Mouse (Mus musculus) small intestine, adult 2 months (tissue): ENCODE measurements at regions not wholly inside any gene's neighbourhood (a gene's known extent, or its start where the extent isn't known, plus 50 kb on each side); places are given as distances from the start of the nearest gene placed in this dataset.

Experiments
- CTCF ChIP-seq: fragments of 200-500 bp; IDR thresholded peaks from 2 replicates; pipeline ENCODE4 v1.5.1; 2012; ENCODE audit warnings: low read depth, mild to moderate bottlenecking, control low read depth, inconsistent platforms, low read length, moderate library complexity, mixed read lengths; ENCODE audit not compliant: insufficient replicate concordance, insufficient read length; ENCODE audit errors: extremely low read depth
- POLR2A ChIP-seq: fragments of 200-500 bp; IDR thresholded peaks from 2 replicates; pipeline ENCODE4 v1.6.1; 2012; ENCODE audit warnings: low read depth, mild to moderate bottlenecking, control low read depth, inconsistent platforms, low read length, moderate library complexity

DNA sequence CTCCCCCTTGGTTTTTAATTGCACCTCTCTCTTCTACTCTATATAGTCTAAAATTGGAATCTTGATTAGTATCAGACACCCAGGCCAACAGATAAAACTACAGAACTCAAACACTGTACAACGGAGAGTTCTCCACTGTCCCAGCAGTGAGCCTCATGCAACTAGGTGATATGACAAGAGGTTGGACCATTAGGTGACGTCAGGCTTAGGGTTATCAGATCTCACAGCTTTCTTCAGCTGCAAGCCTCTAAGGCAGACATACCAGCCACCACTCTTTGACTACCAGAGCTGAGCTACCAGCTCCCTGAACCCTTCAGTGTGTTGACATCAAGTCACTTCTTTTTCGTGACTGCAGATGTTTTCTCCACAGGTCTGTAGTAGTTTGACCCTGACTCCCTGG lies 141.8 kb upstream of the Tank start:
- TF ChIP-seq POLR2A, result no peak
- TF ChIP-seq CTCF, result no peak
